Mouse (Mus musculus) heart, embryonic 13.5 days (tissue): ENCODE results near the gene Wdr38. TPM values are rescaled to one million over a fixed set of nuclear protein-coding genes. Genes with fewer than 3 reads are reported as not detected.

Experiments
- polyA plus RNA-seq: library from polyadenylated mRNA; unstranded; fragments of >200 nt; fragmentation: Nextera tagmentation; extraction: Ambion mirVana; gene quantifications from 2 replicates; pipeline ENCODE4 v1.2.1, GENCODE M21; 2015

The Wdr38 gene
- polyA plus RNA-seq, 1 experiment from 2014 or later = 1.1 TPM

Other genes with a start within 250 kb of the Wdr38 start
- 0.87 and 1.2 TPM in 2 replicates for gene Nr6a1, start 69.8 kb upstream of the Wdr38 start, polyA plus RNA-seq
- 5.0 and 5.1 TPM in 2 replicates for gene Olfml2a, start 65.5 kb upstream of the Wdr38 start, polyA plus RNA-seq
- gene Arpc5l, start 7.9 kb downstream of the Wdr38 start, polyA plus RNA-seq = 75.4 and 87.3 TPM in 2 replicates
- gene Rpl35, start 8.1 kb downstream of the Wdr38 start, polyA plus RNA-seq = 628 and 659 TPM in 2 replicates
- 17.0 and 19.5 TPM in 2 replicates for gene Golga1, start 68.1 kb downstream of the Wdr38 start, polyA plus RNA-seq
- gene Scai, start 193.3 kb downstream of the Wdr38 start, polyA plus RNA-seq = 5.7 and 6.6 TPM in 2 replicates
- gene Ppp6c, start 229.0 kb downstream of the Wdr38 start, polyA plus RNA-seq = 44.4 and 46.2 TPM in 2 replicates